Mouse (Mus musculus): ENCODE data around the gene Trpt1. TPM values are rescaled to one million over a fixed set of nuclear protein-coding genes. Genes with fewer than 3 reads are reported as not detected.

Trpt1 gene
- polyA plus RNA-seq (2015; fragmentation: Nextera tagmentation; extraction: Ambion mirVana), result 7.6 and 10.2 TPM in 2 replicates

- ATAC-seq, result peak; percentile 58
- WGBS, result under 1% methylated on average over 24 of the region's 24 CpGs
- peak within 1 kb of the TSS; percentile 74 for H3K27ac ChIP-seq (ENCODE audit: low read depth, low read length)
- H3K9me3 ChIP-seq (ENCODE audit: control insufficient read depth), result no peaks in the 10 kb centered on the region
- no peaks in the 10 kb centered on the region for H3K27me3 ChIP-seq (replicated peaks; ENCODE audit: control insufficient read depth, insufficient read depth, low read length)
- peak within 1 kb of the TSS; percentile 48 for H3K4me3 ChIP-seq (ENCODE audit: low read depth, low read length)
- H3K9ac ChIP-seq (ENCODE audit: low read depth, low read length), result peak within 1 kb of the TSS; percentile 47
- peaks cover 13% of the 10 kb centered on the region; the same call in 1 of the 2 replicates for H3K4me1 ChIP-seq (replicated peaks; ENCODE audit: control insufficient read depth, insufficient read depth, low read length)
- TF ChIP-seq CTCF (IDR thresholded peaks at IDR 0.05; ENCODE audit: low read depth), result no peak
- peak within 1 kb of the TSS; percentile 74 for H3K4me2 ChIP-seq (replicated peaks; ENCODE audit: low read depth)
- peaks cover 7% of the 10 kb centered on the region; the same call in 1 of the 2 replicates for H3K36me3 ChIP-seq (ENCODE audit: control insufficient read depth, insufficient read depth)
Observed at GRCm38 (mm10) chr19:6996006-6996405, at the start of gene Trpt1, which contains the start of gene Nudt22. TSS of gene Trpt1 (plus strand) at chr19:6996131. TSS of gene Nudt22 (minus strand) at chr19:6996117.

GRCm38 (mm10) chr19:6947742-6948141, 48.2 kb upstream of the Trpt1 start:
- no peak overlapping the region for H3K9ac ChIP-seq (ENCODE audit: low read depth, low read length)
- 45% methylated on average over 4 of the region's 4 CpGs for WGBS
- no peak for TF ChIP-seq CTCF (IDR thresholded peaks at IDR 0.05; ENCODE audit: low read depth)

GRCm38 (mm10) chr19:6948186-6948585, 47.7 kb upstream of the Trpt1 start:
- Histone ChIP-seq H3K4me3 (ENCODE audit: low read depth, low read length) (no peak overlapping the region), H3K4me2 (replicated peaks; ENCODE audit: low read depth) (no peak overlapping the region), H3K36me3 (ENCODE audit: control insufficient read depth, insufficient read depth) (peaks cover 7% of the 10 kb centered on the region), H3K27ac (ENCODE audit: low read depth, low read length) (no peak overlapping the region), H3K9me3 (ENCODE audit: control insufficient read depth) (no peaks in the 10 kb centered on the region), H3K27me3 (replicated peaks; ENCODE audit: control insufficient read depth, insufficient read depth, low read length) (no peaks in the 10 kb centered on the region), H3K4me1 (replicated peaks; ENCODE audit: control insufficient read depth, insufficient read depth, low read length) (peaks cover 5% of the 10 kb centered on the region; the same call in 1 of the 2 replicates), H3K9ac (ENCODE audit: low read depth, low read length) (no peak overlapping the region)
- ATAC-seq, result no peak
- 78% methylated on average over 4 of the region's 4 CpGs for WGBS
- TF ChIP-seq CTCF (IDR thresholded peaks at IDR 0.05; ENCODE audit: low read depth), result no peak

More at GRCm38 (mm10) chr19:6947742-6948141, 48.2 kb upstream of the Trpt1 start:
- Histone ChIP-seq H3K4me2 (replicated peaks; ENCODE audit: low read depth) (no peak overlapping the region), H3K27me3 (replicated peaks; ENCODE audit: control insufficient read depth, insufficient read depth, low read length) (no peaks in the 10 kb centered on the region), H3K9me3 (ENCODE audit: control insufficient read depth) (no peaks in the 10 kb centered on the region), H3K4me1 (replicated peaks; ENCODE audit: control insufficient read depth, insufficient read depth, low read length) (peaks cover under 1% of the 10 kb centered on the region; the same call in 1 of the 2 replicates), H3K27ac (ENCODE audit: low read depth, low read length) (no peak overlapping the region), H3K4me3 (ENCODE audit: low read depth, low read length) (no peak overlapping the region), H3K36me3 (ENCODE audit: control insufficient read depth, insufficient read depth) (0 out of 2 replicates have a peak, but pooled peaks cover 3% of the 10 kb centered on the region)
- no peak for ATAC-seq

- Histone ChIP-seq H3K4me3 (ENCODE audit: low read depth, low read length) (no peak overlapping the region), H3K4me2 (replicated peaks; ENCODE audit: low read depth) (peak overlapping the region; percentile 27; the same call in 1 of the 2 replicates), H3K4me1 (replicated peaks; ENCODE audit: control insufficient read depth, insufficient read depth, low read length) (peaks cover 6% of the 10 kb centered on the region; the same call in 1 of the 2 replicates), H3K27me3 (replicated peaks; ENCODE audit: control insufficient read depth, insufficient read depth, low read length) (no peaks in the 10 kb centered on the region), H3K27ac (ENCODE audit: low read depth, low read length) (0 out of 2 replicates have a peak overlapping the region, but pooled peaks have one; percentile 11), H3K36me3 (ENCODE audit: control insufficient read depth, insufficient read depth) (peaks cover 21% of the 10 kb centered on the region), H3K9ac (ENCODE audit: low read depth, low read length) (no peak overlapping the region), H3K9me3 (ENCODE audit: control insufficient read depth) (no peaks in the 10 kb centered on the region)
- 57% methylated on average over 5 of the region's 5 CpGs for WGBS
- no peak for TF ChIP-seq CTCF (IDR thresholded peaks at IDR 0.05; ENCODE audit: low read depth)
- ATAC-seq, result peak; percentile 20; the same call in 1 of the 2 replicates
Observed at GRCm38 (mm10) chr19:6949532-6949931, 46.4 kb upstream of the Trpt1 start.

- 0 out of 2 replicates have a peak overlapping the region, but pooled peaks have one; percentile 63 for H3K9ac ChIP-seq (ENCODE audit: low read depth, low read length)
- H3K27ac ChIP-seq (ENCODE audit: low read depth, low read length), result 0 out of 2 replicates have a peak overlapping the region, but pooled peaks have one; percentile 11
- peaks cover 22% of the 10 kb centered on the region for H3K36me3 ChIP-seq (ENCODE audit: control insufficient read depth, insufficient read depth)
- WGBS, result 41% methylated on average over 5 of the region's 5 CpGs
- H3K4me3 ChIP-seq (ENCODE audit: low read depth, low read length), result no peak overlapping the region; the same call in 1 of the 2 replicates
- no peaks in the 10 kb centered on the region for H3K9me3 ChIP-seq (ENCODE audit: control insufficient read depth)
- no peaks in the 10 kb centered on the region for H3K27me3 ChIP-seq (replicated peaks; ENCODE audit: control insufficient read depth, insufficient read depth, low read length)
- peaks cover 6% of the 10 kb centered on the region; the same call in 1 of the 2 replicates for H3K4me1 ChIP-seq (replicated peaks; ENCODE audit: control insufficient read depth, insufficient read depth, low read length)
- ATAC-seq, result no peak
- H3K4me2 ChIP-seq (replicated peaks; ENCODE audit: low read depth), result peak overlapping the region; percentile 77
- TF ChIP-seq CTCF (IDR thresholded peaks at IDR 0.05; ENCODE audit: low read depth), result no peak
Observed at GRCm38 (mm10) chr19:6949951-6950350, 46.0 kb upstream of the Trpt1 start.

- under 1% methylated on average over 28 of the region's 28 CpGs for WGBS
- peaks cover 29% of the 10 kb centered on the region for H3K36me3 ChIP-seq (ENCODE audit: control insufficient read depth, insufficient read depth)
- peak overlapping the region; percentile 92 for H3K27ac ChIP-seq (ENCODE audit: low read depth, low read length)
- H3K27me3 ChIP-seq (replicated peaks; ENCODE audit: control insufficient read depth, insufficient read depth, low read length), result no peaks in the 10 kb centered on the region
- peak overlapping the region; percentile 56 for H3K4me3 ChIP-seq (ENCODE audit: low read depth, low read length)
- peak overlapping the region; percentile 63 for H3K9ac ChIP-seq (ENCODE audit: low read depth, low read length)
- peak overlapping the region; percentile 77 for H3K4me2 ChIP-seq (replicated peaks; ENCODE audit: low read depth)
- peak; percentile 2; the same call in 1 of the 2 replicates for ATAC-seq
- no peaks in the 10 kb centered on the region for H3K9me3 ChIP-seq (ENCODE audit: control insufficient read depth)
- no peak for TF ChIP-seq CTCF (IDR thresholded peaks at IDR 0.05; ENCODE audit: low read depth)
- H3K4me1 ChIP-seq (replicated peaks; ENCODE audit: control insufficient read depth, insufficient read depth, low read length), result peaks cover 6% of the 10 kb centered on the region; the same call in 1 of the 2 replicates
Observed at GRCm38 (mm10) chr19:6950613-6951153, 45.2 kb upstream of the Trpt1 start.
